Mouse (Mus musculus) hematopoietic stem cell, adult 5-6 weeks (primary cell): Measurements from ENCODE around the gene Shkbp1. TPM values are rescaled to one million over a fixed set of nuclear protein-coding genes. Genes with fewer than 3 reads are reported as not detected.

Source experiments
- ATAC-seq, 2 experiments: fragments of 125-278 bp in 1 of 2; replicated peaks in 1 of 2; 2 replicates each; pipeline ENCODE4 v1.8.0; 2016 to 2017; ENCODE audit warnings: inconsistent platforms in 2 of 2, mild to moderate bottlenecking in 2 of 2, moderate number of reproducible peaks in 2 of 2, low read depth in 1 of 2, moderate TSS enrichment in 1 of 2; ENCODE audit not compliant: low FRiP score in 2 of 2, poor library complexity in 2 of 2, severe bottlenecking in 2 of 2, insufficient read depth in 1 of 2, low TSS enrichment in 1 of 2
- total RNA-seq: library from RNA; stranded (forward); fragments of 172-1452, 232-1000 nt; gene quantifications from 2 replicates; pipeline ENCODE4 v1.2.3, GENCODE M21; 2017

The Shkbp1 gene
- total RNA-seq, 1 experiment from 2014 or later, result 22.4 TPM

DNA sequence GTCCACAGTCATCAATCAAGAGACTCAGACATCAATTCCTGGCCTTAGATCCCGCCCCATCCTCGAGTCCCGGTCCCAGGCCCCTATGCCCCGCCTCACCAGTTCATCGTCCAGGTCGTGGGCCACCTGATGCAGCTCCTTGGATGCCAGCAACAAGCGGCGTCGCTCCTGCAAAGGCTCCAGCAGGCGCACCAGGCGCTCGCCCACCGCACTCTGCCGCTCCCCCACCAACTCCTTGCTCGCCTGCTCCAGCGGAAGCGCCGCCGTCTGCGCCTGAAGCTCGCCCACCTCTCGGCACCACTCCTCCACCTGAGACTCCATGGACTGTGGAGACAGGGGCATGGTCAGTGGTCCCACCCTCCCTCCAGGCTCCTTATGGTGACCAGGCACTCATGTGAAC lies 19.5 kb upstream of the Shkbp1 start:
- 0 out of 4 replicates have a peak, but pooled peaks of 1 of the 2 experiments have one; percentile 30 for ATAC-seq

GRCm38 (mm10) chr7:27371715-27372462 lies 16.1 kb upstream of the Shkbp1 start:
- no peak for ATAC-seq

DNA sequence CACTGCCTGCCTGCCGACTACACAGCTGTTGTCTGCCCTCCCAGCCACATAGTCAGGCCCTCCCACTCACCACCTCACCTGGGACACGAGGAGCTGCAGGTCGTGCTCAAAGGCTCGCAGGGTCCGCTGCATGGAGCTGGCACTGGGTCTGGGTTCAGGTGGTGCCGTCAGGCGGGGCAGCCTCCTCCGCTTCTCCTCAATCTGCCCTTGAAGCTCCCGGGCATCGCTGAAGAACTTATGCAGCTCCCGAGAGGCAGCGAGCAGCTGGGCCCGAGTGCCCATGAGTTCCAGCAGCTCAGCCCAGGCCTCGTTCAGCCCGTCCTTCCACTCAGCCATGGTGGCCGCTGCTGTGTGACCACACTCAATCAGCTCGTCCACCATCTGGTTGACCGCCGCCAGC lies 13.3 kb upstream of the Shkbp1 start:
- ATAC-seq, result no peak

- ATAC-seq, result peak; percentile 35 to 44; a peak in 3 of 4 replicates
Observed at GRCm38 (mm10) chr7:27367976-27368375, 12.2 kb upstream of the Shkbp1 start.

- ATAC-seq, result no peak
Observed at GRCm38 (mm10) chr7:27366082-27366844, 10.4 kb upstream of the Shkbp1 start.

DNA sequence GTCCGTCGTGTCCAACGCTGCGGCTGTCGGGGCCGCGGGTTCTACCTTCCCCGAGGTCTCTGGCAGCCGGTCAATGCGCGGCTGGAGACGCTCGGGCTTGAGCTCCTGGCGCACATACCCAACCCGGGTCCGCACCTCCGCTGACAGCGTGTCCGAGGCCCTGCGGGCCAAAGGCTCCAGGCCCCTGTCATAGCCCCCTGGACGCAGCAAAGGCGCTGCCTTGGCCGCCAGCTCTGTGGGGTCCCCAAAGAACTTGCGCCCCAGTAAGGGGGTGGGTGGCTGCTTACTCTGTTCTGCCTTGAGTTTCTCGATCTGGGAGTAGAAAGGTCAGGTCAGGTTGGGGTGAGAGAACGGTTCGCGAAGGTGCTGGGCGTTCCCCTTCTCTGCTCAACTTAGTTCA lies 8.6 kb upstream of the Shkbp1 start:
- ATAC-seq, result no peak

- ATAC-seq, result peak; percentile 81 to 86
Observed at GRCm38 (mm10) chr7:27361283-27361946, 5.6 kb upstream of the Shkbp1 start.

DNA sequence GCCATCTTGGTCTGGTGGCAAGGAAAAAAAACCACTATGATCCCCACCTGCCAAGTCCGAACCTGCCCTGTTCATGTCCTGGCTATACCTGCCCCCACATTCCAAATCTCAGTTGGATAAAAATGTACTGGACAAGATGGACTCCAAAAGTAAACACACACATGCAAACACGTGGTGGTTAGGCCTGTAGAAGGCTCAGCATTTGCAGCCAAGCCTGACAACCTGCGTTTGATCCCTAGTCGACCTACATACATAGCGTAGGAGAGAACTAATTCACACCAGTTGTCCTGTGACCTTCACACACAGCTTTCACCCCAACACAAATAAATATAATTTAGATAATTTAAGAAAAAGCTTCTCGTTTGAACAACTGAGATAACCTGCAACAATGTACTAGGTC lies 4.9 kb upstream of the Shkbp1 start:
- no peak for ATAC-seq

DNA sequence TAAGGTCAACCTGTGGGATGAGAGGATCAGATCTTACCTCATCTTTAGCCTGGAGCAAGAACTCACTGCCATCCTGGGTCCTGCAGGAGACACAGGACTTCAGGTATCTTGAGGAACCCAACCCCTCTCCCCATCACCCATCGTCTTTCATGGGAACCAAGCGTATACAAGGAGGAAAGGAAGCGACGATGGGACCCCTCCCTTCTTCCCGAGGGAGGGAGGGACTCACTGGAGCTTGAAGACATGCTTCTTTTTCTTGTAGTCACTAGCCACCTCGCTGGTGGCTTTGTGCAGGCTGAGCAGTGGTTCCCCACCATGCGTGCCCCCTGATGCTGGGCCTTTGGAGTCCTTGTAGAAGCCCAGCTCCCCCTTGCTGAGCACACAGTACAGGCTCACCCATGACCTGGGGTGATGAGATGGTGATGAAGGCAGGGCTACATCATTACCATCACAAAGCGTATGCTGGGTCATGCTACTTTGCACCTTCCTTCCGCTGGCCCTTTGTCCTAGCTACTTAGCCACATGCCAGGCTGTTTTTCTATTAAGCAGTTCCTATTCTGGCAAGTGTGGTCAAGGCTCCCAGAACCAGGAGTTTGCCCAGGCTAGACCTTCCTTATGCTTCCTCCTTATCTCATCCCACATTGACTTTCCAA lies 4.0 kb upstream of the Shkbp1 start:
- no peak for ATAC-seq

GRCm38 (mm10) chr7:27359162-27359561 lies 3.3 kb upstream of the Shkbp1 start:
- ATAC-seq, result no peak

GRCm38 (mm10) chr7:27357595-27357978 lies 1.8 kb upstream of the Shkbp1 start:
- ATAC-seq, result peak; percentile 37 to 51

- ATAC-seq, result peak; percentile 17 to 18; a peak in 3 of 4 replicates
Observed at GRCm38 (mm10) chr7:27356861-27357594, 1.2 kb upstream of the Shkbp1 start, which contains the start of gene Gm20479. Gm20479 (minus strand) TSS chr7:27357419.

- peak; percentile 44 to 49 for ATAC-seq
Observed at GRCm38 (mm10) chr7:27356248-27356647, 429 bp upstream of the Shkbp1 start.

DNA sequence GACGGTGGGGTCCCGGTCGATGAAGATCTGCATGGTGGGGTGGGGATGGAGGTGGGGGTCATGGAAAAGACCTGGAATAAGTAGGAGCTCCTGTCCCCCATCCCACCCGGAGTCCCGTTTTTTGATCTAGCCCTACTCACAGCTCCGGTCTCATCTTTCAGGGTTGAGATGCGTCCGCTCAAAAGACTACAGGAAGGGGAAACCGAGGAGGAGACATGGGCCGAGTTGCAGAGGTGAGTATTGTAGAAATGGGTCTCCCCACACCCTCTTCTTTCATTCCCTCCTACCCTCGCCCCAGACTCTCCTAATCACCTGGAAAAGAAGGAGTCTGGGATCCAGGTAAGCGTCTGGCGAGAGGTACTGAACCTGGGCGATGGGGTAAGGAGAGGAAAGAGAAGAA lies 558 bp downstream of the Shkbp1 start:
- no peak for ATAC-seq

DNA sequence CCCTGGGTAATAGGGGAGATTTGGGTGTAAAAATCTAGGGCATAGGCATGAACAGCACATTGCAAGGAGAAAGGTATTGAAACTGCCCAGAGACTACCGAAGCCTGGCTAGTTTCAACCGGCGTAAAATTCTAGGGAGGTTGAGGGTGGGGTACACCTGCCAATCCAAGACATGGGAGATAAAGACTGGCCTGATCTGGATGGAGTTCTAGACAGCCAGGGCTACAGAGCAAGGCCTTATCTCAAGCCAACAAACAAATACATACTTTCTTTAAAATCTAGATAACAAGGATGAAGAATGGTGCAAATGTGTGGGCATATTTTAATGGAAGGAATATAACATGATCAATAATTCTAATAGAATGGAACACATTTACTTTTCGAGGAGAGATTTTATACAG lies 1.0 kb downstream of the Shkbp1 start:
- ATAC-seq, result no peak

GRCm38 (mm10) chr7:27354144-27354543 lies 1.7 kb downstream of the Shkbp1 start:
- no peak for ATAC-seq

- ATAC-seq, result no peak
Observed at GRCm38 (mm10) chr7:27345444-27345843, 10.4 kb downstream of the Shkbp1 start.
